Mouse (Mus musculus): ENCODE results near the gene Ralgps2.

Gene Ralgps2

GRCm38 (mm10) chr1:156939251-156940141 is at the start of gene Ralgps2:
Gene Ralgps2 (minus strand): TSS chr1:156939626.
- DNase-seq, result peak; percentile 74 to 81

- no peak for DNase-seq
Measured at GRCm38 (mm10) chr1:156987576-156987975, 48.1 kb upstream of the Ralgps2 start.

- no peak for DNase-seq
Measured at GRCm38 (mm10) chr1:156986641-156987345, 47.4 kb upstream of the Ralgps2 start.

- DNase-seq, result no peak
Measured at GRCm38 (mm10) chr1:156985657-156986640, 46.5 kb upstream of the Ralgps2 start.

GRCm38 (mm10) chr1:156983009-156983870 is 43.8 kb upstream of the Ralgps2 start:
- peak in 1 of 2 experiments; percentile 18 for DNase-seq

GRCm38 (mm10) chr1:156981975-156982374 is 42.5 kb upstream of the Ralgps2 start:
- no peak for DNase-seq

- no peak for DNase-seq
Measured at GRCm38 (mm10) chr1:156979722-156980121, 40.3 kb upstream of the Ralgps2 start.

- no peak for DNase-seq
Measured at GRCm38 (mm10) chr1:156978656-156979055, 39.2 kb upstream of the Ralgps2 start.

GRCm38 (mm10) chr1:156973857-156974256 is 34.4 kb upstream of the Ralgps2 start:
- DNase-seq, result no peak

GRCm38 (mm10) chr1:156972391-156972790 is 33.0 kb upstream of the Ralgps2 start:
- DNase-seq, result no peak

GRCm38 (mm10) chr1:156971206-156971811 is 31.9 kb upstream of the Ralgps2 start:
- DNase-seq, result no peak

GRCm38 (mm10) chr1:156970641-156971040 is 31.2 kb upstream of the Ralgps2 start:
- no peak for DNase-seq

- no peak for DNase-seq
Measured at GRCm38 (mm10) chr1:156968107-156968506, 28.7 kb upstream of the Ralgps2 start.

- peak; percentile 16 to 19 for DNase-seq
Measured at GRCm38 (mm10) chr1:156964586-156964932, 25.1 kb upstream of the Ralgps2 start.

- peak; percentile 42 to 46 for DNase-seq
Measured at GRCm38 (mm10) chr1:156963871-156964585, 24.6 kb upstream of the Ralgps2 start.

- DNase-seq, result no peak
Measured at GRCm38 (mm10) chr1:156961481-156962265, 22.2 kb upstream of the Ralgps2 start.

- DNase-seq, result no peak
Measured at GRCm38 (mm10) chr1:156959004-156959403, 19.6 kb upstream of the Ralgps2 start.

GRCm38 (mm10) chr1:156957360-156957759 is 17.9 kb upstream of the Ralgps2 start:
- no peak for DNase-seq

GRCm38 (mm10) chr1:156955926-156956760 is 16.7 kb upstream of the Ralgps2 start:
- peak in 1 of 2 experiments; percentile 12 for DNase-seq
